Comparison of ENCODE assay signal across 7 mouse cellular contexts in the genomic region with DNA sequence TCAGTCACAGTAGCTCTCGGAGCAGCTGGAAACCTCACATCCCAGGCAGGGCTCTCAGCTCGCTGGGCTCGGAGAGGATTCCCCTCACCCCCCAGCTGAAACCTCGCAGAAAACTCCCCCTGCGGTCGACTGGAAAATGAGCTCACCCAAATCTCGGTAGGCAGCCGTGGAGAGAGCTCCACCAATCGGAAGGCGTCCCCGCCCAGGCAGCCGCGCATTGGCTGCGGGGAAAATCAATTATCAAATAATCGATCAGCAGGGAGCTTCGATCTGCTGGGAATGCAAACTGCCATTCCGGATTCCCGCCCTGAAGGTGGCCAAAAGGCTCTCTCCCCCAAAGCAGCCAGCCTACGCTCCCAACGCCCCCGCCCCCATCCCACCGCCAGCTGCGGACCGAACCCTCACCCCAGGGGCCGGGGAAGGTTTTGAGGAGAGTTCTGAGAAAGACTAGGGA. TPM values are rescaled to one million over a fixed set of nuclear protein-coding genes. Genes with fewer than 3 reads are reported as not detected.
A peak's percentile ranks its signal among the peaks of the same experiment; 100 is the strongest.
DNase-seq lines count a peak whose midpoint lies in the region; ATAC-seq and TF ChIP-seq lines count a peak whose summit lies in the region.

No protein-coding gene starts in this region.

- H3K27me3 ChIP-seq in embryonic facial prominence, embryonic 15.5 days, result 0 out of 2 replicates have a peak, but pooled peaks cover 4% of the 10 kb centered on the region
- no peaks in the 10 kb centered on the region for H3K27me3 ChIP-seq in heart, embryonic 10.5 days (ENCODE audit: insufficient read depth, poor library complexity, severe bottlenecking)
- peaks cover 3% of the 10 kb centered on the region; the same call in 1 of the 2 replicates for H3K27me3 ChIP-seq in kidney, embryonic 15.5 days

- DNase-seq in heart, embryonic 10.5 days (ENCODE audit: low spot score), result peak; percentile 96
- peak; percentile 85 for DNase-seq in liver
- DNase-seq in spleen, postnatal 36 days (ENCODE audit: low spot score in 2 of 2), result peak; percentile 79 to 82

- H3K4me1 ChIP-seq in bone marrow macrophage, adult 2 months (ENCODE audit: control insufficient read depth, insufficient read depth, low read length), result no peaks in the 10 kb centered on the region; the same call in 1 of the 2 replicates
- H3K4me1 ChIP-seq in embryonic facial prominence, embryonic 15.5 days, result peaks cover 21% of the 10 kb centered on the region
- peaks cover 25% of the 10 kb centered on the region for H3K4me1 ChIP-seq in heart, embryonic 10.5 days
- peaks cover 28% of the 10 kb centered on the region for H3K4me1 ChIP-seq in kidney, embryonic 15.5 days

- no peaks in the 10 kb centered on the region for H3K9me3 ChIP-seq in embryonic facial prominence, embryonic 15.5 days (replicated peaks)
- no peaks in the 10 kb centered on the region for H3K9me3 ChIP-seq in heart, embryonic 10.5 days
- no peaks in the 10 kb centered on the region for H3K9me3 ChIP-seq in kidney, embryonic 15.5 days (replicated peaks)

- peak overlapping the region; percentile 81 for H3K4me2 ChIP-seq in embryonic facial prominence, embryonic 15.5 days (replicated peaks)
- H3K4me2 ChIP-seq in kidney, embryonic 15.5 days, result peak overlapping the region; percentile 76

- under 1% methylated on average over 25 of the region's 25 CpGs for WGBS in embryonic facial prominence, embryonic 15.5 days
- under 1% methylated on average over 25 of the region's 25 CpGs for WGBS in heart, embryonic 10.5 days
- WGBS in kidney, embryonic 15.5 days, result 0% methylated on average over 25 of the region's 25 CpGs

- no peak for TF ChIP-seq CTCF in bone marrow macrophage, adult 2 months (IDR thresholded peaks at IDR 0.05; ENCODE audit: low read depth, low read length)

- peak overlapping the region; percentile 66 for H3K4me3 ChIP-seq in bone marrow macrophage, adult 2 months (ENCODE audit: insufficient read depth, low read length)
- H3K4me3 ChIP-seq in embryonic facial prominence, embryonic 15.5 days (replicated peaks), result peak overlapping the region; percentile 64
- peak overlapping the region; percentile 79 for H3K4me3 ChIP-seq in heart, embryonic 10.5 days
- H3K4me3 ChIP-seq in kidney, embryonic 15.5 days (replicated peaks), result peak overlapping the region; percentile 59

- no peak overlapping the region for H3K27ac ChIP-seq in bone marrow macrophage, adult 2 months (ENCODE audit: insufficient read depth, low read depth, low read length)
- peak overlapping the region; percentile 97 for H3K27ac ChIP-seq in embryonic facial prominence, embryonic 15.5 days (replicated peaks)
- peak overlapping the region; percentile 100 for H3K27ac ChIP-seq in heart, embryonic 10.5 days
- H3K27ac ChIP-seq in kidney, embryonic 15.5 days, result peak overlapping the region; percentile 99

- no peaks in the 10 kb centered on the region for H3K36me3 ChIP-seq in embryonic facial prominence, embryonic 15.5 days
- peaks cover 8% of the 10 kb centered on the region for H3K36me3 ChIP-seq in heart, embryonic 10.5 days
- H3K36me3 ChIP-seq in kidney, embryonic 15.5 days, result no peaks in the 10 kb centered on the region

- H3K9ac ChIP-seq in embryonic facial prominence, embryonic 15.5 days, result peak overlapping the region; percentile 81
- peak overlapping the region; percentile 73 for H3K9ac ChIP-seq in kidney, embryonic 15.5 days

- TF ChIP-seq POLR2A in bone marrow macrophage, adult 2 months (IDR thresholded peaks at IDR 0.05; ENCODE audit: borderline replicate concordance, low read depth, low read length), result no peak

- ATAC-seq in embryonic facial prominence, embryonic 15.5 days (ENCODE audit: insufficient number of reproducible peaks, low FRiP score, low TSS enrichment, low read depth), result peak; percentile 87
- ATAC-seq in kidney, embryonic 15.5 days (replicated peaks; ENCODE audit: low FRiP score), result peak; percentile 82
- ATAC-seq in monocyte, adult 5-6 weeks (replicated peaks; ENCODE audit: insufficient number of reproducible peaks, low FRiP score, low TSS enrichment, poor library complexity, severe bottlenecking), result peak; percentile 79

RNA-seq across cellular contexts. Expression of a gene that starts 1.6 kb away (rescaled TPM):
- 2.8 and 2.9 TPM in 2 replicates for polyA plus RNA-seq in bone marrow macrophage, adult 2 months (2012; ENCODE audit: insufficient read depth, insufficient read length, missing spikeins)
- polyA plus RNA-seq in embryonic facial prominence, embryonic 15.5 days (2015; fragmentation: Nextera tagmentation; extraction: Ambion mirVana), result 48.3 and 52.1 TPM in 2 replicates
- 111 and 139 TPM in 2 replicates for polyA plus RNA-seq in heart, embryonic 10.5 days (2016; fragmentation: Nextera tagmentation; extraction: Ambion mirVana)
- polyA plus RNA-seq in kidney, embryonic 15.5 days (2015; fragmentation: Nextera tagmentation; extraction: Ambion mirVana), result 118 and 130 TPM in 2 replicates
- 6.7 to 11.1 TPM (median 10.2 TPM) in 3 replicates for total RNA-seq in monocyte, adult 5-6 weeks (2017)

Comparison
In these comparisons a context has a peak if more than half of its experiments do, and no peak if none do; other contexts are left out.
1. RNA of a gene that starts 1.6 kb away (polyA plus RNA-seq): 111 to 139 TPM in heart, embryonic 10.5 days, 118 to 130 TPM in kidney, embryonic 15.5 days and 48.3 to 52.1 TPM in embryonic facial prominence, embryonic 15.5 days; 2.8 to 2.9 TPM in bone marrow macrophage, adult 2 months; every median in the first group is over 10 times any median in the second.
2. Peak in every context shown above with its lines, with median percentiles within 50 percentile points of each other: H3K4me3 ChIP-seq, ATAC-seq and DNase-seq.